Mouse (Mus musculus) liver, embryonic 16.5 days (tissue): ENCODE measurements around the gene Arrdc2. TPM values are rescaled to one million over a fixed set of nuclear protein-coding genes. Genes with fewer than 3 reads are reported as not detected.

Experiments
- ATAC-seq: fragments of 200-750 bp; cut with Nextera tagmentation; 2 replicates; pipeline ENCODE4 v1.8.0; 2017; ENCODE audit warnings: low read depth, mild to moderate bottlenecking, moderate number of reproducible peaks, moderate library complexity
- H3K27ac ChIP-seq: fragments of 300-500 bp; sonication (generic); 2 replicates; pipeline ENCODE4 v1.5.1; 2014; ENCODE audit warnings: mild to moderate bottlenecking, low read length
- H3K27me3 ChIP-seq: fragments of 300-500 bp; sonication (generic); 2 replicates; pipeline ENCODE4 v1.6.1; 2014; ENCODE audit warnings: low read depth, low read length, mixed read lengths; ENCODE audit not compliant: control insufficient read depth, insufficient read depth
- H3K36me3 ChIP-seq: fragments of 300-500 bp; sonication (generic); 2 replicates; pipeline ENCODE4 v1.6.1; 2014; ENCODE audit warnings: mild to moderate bottlenecking; ENCODE audit not compliant: control insufficient read depth, insufficient read depth
- H3K4me1 ChIP-seq: fragments of 300-500 bp; sonication (generic); 2 replicates; pipeline ENCODE4 v1.6.1; 2014; ENCODE audit warnings: low read depth, low read length, mixed read lengths; ENCODE audit not compliant: control insufficient read depth
- H3K4me2 ChIP-seq: fragments of 300-500 bp; sonication (generic); 2 replicates; pipeline ENCODE4 v1.6.1; 2014; ENCODE audit warnings: low read depth, low read length, mixed read lengths
- H3K4me3 ChIP-seq: fragments of 300-500 bp; sonication (generic); 2 replicates; pipeline ENCODE4 v1.5.1; 2014; ENCODE audit warnings: low read depth, mild to moderate bottlenecking, low read length
- H3K9ac ChIP-seq: fragments of 300-500 bp; sonication (generic); 2 replicates; pipeline ENCODE4 v1.6.1; 2014; ENCODE audit warnings: low read depth, low read length
- H3K9me3 ChIP-seq: fragments of 300-500 bp; sonication (generic); replicated peaks from 2 replicates; pipeline ENCODE4 v1.6.1; 2016; ENCODE audit warnings: low read length; ENCODE audit not compliant: control insufficient read depth
- whole genome bisulfite sequencing: fragments of 180-500 bp; shearing (Covaris S2); extraction: QIAGEN DNeasy Blood & Tissue Kit; methylation state at CpG from one replicate; pipeline ENCODE4 v1.1.7; 2014; ENCODE audit not compliant: insufficient replicate concordance; 5-methylcytosine and 5-hydroxymethylcytosine counted together
- polyA plus RNA-seq: library from polyadenylated mRNA; unstranded; fragments of >200 nt; fragmentation: Nextera tagmentation; extraction: Ambion mirVana; gene quantifications from 2 replicates; pipeline ENCODE4 v1.2.1, GENCODE M21; 2015

Arrdc2 gene
- polyA plus RNA-seq, 1 experiment from 2014 or later: 13.5 TPM

DNA sequence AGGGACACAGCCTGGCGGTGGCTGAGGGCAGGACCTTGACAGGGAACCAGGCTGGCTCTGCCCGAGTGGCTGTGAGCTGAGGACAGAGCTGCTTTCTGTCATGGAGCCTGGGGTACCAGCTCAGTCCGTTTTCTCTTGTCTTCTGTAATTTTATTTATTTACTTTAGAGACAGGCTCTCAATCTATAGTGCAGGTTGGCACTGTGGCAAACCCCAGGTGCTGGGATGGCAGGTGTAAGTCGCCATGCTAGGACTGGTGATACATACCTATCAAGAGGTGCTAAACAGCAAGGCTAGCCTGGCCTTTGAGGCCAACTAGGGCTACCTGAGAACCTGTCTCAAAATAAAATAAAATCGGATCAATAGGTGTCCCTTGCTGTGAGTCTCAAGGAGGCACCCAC, 16.5 kb upstream of the Arrdc2 start:
- no peak for ATAC-seq
- Histone ChIP-seq H3K4me1 (peaks cover 24% of the 10 kb centered on the region), H3K36me3 (no peaks in the 10 kb centered on the region), H3K9me3 (no peaks in the 10 kb centered on the region), H3K9ac (no peak overlapping the region), H3K27ac (no peak overlapping the region), H3K4me2 (no peak overlapping the region), H3K4me3 (no peak overlapping the region), H3K27me3 (peaks cover 16% of the 10 kb centered on the region)
- WGBS: 59% methylated on average over 5 of the region's 5 CpGs

DNA sequence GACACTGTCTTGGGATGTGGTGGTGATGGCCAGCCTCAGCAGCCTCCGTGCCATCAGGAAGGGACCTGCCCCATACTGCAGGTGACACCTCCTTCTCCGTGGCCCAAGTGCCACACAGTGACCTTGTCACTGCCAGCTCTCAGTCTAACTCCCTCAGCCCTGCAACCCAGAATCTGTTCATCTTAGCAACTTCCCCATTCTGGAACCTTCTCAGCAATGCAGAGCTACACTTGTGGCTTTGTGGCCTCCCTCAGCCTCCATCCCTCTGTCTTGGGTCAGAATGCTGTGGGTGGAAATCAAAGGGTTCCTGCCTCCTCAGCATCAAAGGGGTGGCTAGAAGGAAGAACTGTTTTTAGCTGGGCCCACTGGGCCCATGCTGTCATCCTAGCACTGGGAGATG, 14.3 kb upstream of the Arrdc2 start:
- peaks cover 10% of the 10 kb centered on the region for H3K27me3 ChIP-seq
- peaks cover 24% of the 10 kb centered on the region for H3K4me1 ChIP-seq
- ATAC-seq: no peak
- no peak overlapping the region for H3K27ac ChIP-seq
- 22% methylated on average over 2 of the region's 2 CpGs for WGBS
- H3K4me3 ChIP-seq: no peak overlapping the region
- H3K9ac ChIP-seq: no peak overlapping the region
- H3K9me3 ChIP-seq: no peaks in the 10 kb centered on the region
- H3K4me2 ChIP-seq: no peak overlapping the region
- no peaks in the 10 kb centered on the region for H3K36me3 ChIP-seq

DNA sequence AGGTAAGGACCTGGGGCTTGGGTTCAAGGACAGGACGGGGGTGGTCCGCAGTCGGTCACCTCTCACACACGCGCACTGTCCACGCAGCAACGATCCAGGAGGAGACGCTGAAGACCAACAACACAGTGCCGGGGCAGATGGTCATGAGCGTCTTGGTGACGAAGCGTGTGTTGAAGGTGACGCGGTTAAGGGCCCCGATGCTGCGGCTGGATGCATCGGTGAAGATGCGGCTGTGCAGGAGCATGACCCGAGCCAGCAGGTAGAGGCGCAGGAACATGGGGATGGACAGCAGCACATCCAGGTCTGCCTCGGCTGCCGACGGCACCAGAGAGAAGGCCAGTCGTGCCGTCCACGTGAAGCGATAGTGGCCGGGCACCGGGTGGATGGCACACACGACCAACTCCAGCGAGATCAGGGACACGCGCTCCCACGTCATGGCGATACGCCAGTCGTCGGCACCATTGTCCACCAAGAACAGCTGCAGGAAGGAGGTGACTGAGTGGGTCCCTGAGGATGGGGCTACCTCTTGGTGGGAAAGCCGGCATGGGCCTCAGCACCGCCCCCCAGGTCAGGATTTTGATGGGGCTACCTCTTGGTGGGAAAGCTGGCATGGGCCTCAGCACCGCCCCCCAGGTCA, 13.2 kb upstream of the Arrdc2 start:
- no peak overlapping the region for H3K27ac ChIP-seq
- H3K9ac ChIP-seq: no peak overlapping the region
- H3K4me3 ChIP-seq: no peak overlapping the region
- peaks cover 13% of the 10 kb centered on the region for H3K27me3 ChIP-seq
- WGBS: 87% methylated on average over 41 of the region's 41 CpGs
- H3K4me2 ChIP-seq: no peak overlapping the region
- H3K36me3 ChIP-seq: no peaks in the 10 kb centered on the region
- H3K4me1 ChIP-seq: peaks cover 19% of the 10 kb centered on the region
- no peaks in the 10 kb centered on the region for H3K9me3 ChIP-seq
- no peak for ATAC-seq

DNA sequence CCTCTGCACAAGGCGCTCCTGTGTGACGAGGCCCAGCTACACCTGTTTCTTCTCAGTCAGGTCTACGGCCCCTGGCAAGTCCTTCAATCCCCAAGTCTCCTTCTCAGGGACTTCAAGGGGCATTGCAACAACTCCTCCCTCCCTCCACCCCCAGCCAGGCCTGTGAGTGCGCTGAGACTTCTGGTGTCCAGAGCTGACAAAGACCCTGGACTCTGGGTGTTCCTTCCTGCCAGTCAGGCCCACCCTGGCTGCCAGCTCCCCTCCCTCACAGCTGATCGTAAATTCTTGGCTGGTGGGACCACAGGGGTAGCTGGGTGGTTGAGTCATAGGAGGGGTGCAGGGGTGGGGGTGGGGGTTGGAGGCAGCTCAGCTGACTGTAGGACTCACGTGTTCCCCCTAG, 12.3 kb upstream of the Arrdc2 start:
- H3K9me3 ChIP-seq: no peaks in the 10 kb centered on the region
- H3K27ac ChIP-seq: no peak overlapping the region
- 44% methylated on average over 6 of the region's 6 CpGs for WGBS
- no peak for ATAC-seq
- H3K36me3 ChIP-seq: no peaks in the 10 kb centered on the region
- H3K4me3 ChIP-seq: no peak overlapping the region
- H3K27me3 ChIP-seq: peaks cover 15% of the 10 kb centered on the region
- no peak overlapping the region for H3K4me2 ChIP-seq
- H3K9ac ChIP-seq: no peak overlapping the region
- H3K4me1 ChIP-seq: peaks cover 13% of the 10 kb centered on the region

DNA sequence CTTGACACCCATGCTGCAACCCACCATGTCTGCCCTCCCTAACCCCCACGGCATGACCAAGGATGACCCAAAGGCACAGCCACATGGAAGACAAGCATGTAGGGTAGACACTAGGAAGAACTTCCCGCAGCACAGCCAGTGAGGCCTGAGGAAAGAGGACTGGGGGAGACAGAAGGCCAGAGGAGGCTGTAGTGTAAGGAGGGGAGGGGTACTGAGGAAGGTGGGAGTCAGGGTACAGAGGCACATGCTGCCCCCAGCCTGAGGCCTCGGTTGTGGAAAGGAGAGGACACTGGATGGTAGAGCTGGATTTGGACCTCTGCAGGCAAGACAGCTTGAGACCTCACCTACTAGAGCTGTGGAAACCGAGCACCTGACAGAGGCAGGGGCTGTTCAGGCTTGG, 11.4 kb upstream of the Arrdc2 start:
- H3K4me3 ChIP-seq: no peak overlapping the region
- ATAC-seq: no peak
- H3K9me3 ChIP-seq: no peaks in the 10 kb centered on the region
- no peak overlapping the region for H3K27ac ChIP-seq
- H3K36me3 ChIP-seq: no peaks in the 10 kb centered on the region
- H3K4me1 ChIP-seq: peaks cover 13% of the 10 kb centered on the region
- 64% methylated on average over 4 of the region's 4 CpGs for WGBS
- H3K27me3 ChIP-seq: peaks cover 18% of the 10 kb centered on the region
- H3K4me2 ChIP-seq: no peak overlapping the region
- no peak overlapping the region for H3K9ac ChIP-seq

DNA sequence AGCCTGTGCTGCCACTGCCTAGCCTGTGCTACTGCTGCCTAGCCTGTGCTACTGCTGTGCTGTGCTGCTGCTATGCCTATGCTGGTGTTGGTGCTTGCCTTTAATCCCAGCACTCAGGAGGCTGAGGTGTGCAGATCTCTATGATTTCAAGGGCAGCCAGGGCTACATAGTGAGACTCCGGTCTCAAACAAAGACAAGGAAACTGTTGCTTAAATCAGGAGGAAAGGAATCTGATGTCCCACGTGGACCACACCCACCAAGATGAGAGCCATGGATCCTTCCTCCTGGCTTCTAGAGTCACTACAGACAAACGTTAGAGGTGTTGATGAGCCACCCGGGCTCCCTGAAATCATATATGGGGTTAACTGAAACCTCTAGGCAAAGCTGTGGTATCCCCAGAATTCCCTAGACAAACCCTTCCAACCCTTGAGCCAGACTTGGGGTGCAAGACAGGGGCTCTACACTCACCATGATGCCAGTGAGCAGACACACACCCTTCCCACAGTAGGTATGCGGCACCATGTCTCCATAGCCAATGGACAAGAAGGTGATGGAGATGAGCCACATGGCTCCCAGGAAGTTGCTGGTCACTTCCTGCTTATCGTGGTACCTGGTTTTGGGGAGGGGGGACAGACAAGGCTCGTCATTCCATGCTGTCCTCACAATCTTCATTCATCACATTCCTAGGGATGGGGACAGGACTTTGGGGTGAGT, 10.8 kb upstream of the Arrdc2 start:
- WGBS: 54% methylated on average over 7 of the region's 7 CpGs

DNA sequence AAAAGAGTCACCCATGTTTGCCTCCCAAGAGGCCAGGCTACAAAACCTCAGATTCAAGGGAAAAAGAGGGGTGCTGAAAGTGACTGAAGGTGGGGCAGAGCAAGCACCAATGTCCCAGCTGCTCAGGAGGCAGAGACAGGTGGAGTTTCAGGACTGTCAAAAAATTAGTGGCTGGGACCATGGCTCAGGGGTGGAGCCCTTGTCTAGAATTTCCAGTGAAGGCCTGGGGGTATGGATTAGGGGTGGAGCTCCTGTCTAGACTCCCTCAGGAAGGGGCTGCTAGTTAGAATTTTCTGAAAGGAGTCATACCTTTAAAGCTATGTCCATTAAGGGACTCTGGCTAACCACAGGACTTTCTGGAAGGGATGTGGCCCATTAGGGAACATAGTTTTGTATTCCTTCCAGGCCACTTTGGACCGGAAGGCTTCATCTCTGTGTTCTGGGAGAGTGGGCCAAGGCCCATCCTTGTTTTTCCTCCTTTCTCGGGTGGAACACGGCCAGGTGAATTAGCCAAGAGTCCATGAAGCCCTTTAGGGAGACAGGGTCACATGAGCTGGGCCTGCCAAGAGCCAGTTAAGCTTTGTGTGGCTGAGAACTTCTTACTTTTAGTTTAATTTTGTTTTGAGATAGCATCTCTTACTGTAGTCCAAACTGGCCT, 9.9 kb upstream of the Arrdc2 start:
- Histone ChIP-seq H3K9me3 (no peaks in the 10 kb centered on the region), H3K4me1 (peaks cover 22% of the 10 kb centered on the region), H3K36me3 (no peaks in the 10 kb centered on the region), H3K4me3 (no peak overlapping the region), H3K27ac (no peak overlapping the region), H3K9ac (no peak overlapping the region), H3K4me2 (no peak overlapping the region), H3K27me3 (peaks cover 8% of the 10 kb centered on the region; the same call in 1 of the 2 replicates)
- no peak for ATAC-seq
- WGBS: 61% methylated on average over 3 of the region's 3 CpGs

More for the DNA sequence above, 10.8 kb upstream of the Arrdc2 start:
- Histone ChIP-seq H3K36me3 (no peaks in the 10 kb centered on the region), H3K27me3 (peaks cover 12% of the 10 kb centered on the region), H3K9me3 (no peaks in the 10 kb centered on the region), H3K4me2 (no peak overlapping the region), H3K4me3 (no peak overlapping the region), H3K4me1 (peaks cover 15% of the 10 kb centered on the region), H3K9ac (no peak overlapping the region), H3K27ac (no peak overlapping the region)
- ATAC-seq: no peak

DNA sequence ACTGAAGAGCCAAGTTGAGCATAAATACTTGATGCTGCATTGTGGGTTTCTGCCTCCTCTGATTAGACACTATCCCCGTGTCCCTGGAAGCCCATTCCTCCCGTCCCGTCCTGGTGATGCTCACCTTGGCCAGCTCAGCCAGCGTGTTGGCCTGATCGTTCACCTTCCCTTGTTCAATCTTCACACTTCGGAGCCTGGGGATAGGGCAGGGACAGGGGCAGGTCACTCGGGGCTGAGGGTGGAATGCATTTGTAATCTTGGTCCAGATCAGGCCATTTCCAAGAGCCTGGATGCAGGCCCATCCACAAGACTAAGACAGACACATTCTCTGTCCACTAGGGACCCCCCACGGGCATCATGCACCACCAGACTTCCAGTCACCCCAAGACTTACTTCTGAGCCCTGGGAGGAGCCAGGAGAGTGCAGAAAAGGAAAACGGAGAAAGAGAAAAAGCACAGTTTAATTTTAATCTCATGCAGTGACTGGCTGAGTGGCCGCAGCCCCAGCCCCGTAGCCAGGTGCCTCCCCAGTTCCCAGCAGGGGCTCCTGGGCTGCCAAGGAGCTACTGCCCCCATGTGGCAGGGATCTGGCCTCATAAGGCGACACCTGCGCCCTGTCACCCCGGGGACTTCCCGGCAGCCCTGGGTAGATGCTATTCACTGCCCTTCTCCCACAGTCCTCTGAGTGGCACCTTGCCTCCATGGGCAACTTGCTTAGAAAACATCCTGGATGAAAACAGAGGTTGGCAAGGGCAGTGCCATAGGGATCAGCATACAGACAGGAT, 7.0 kb upstream of the Arrdc2 start:
- no peak for ATAC-seq
- no peak overlapping the region for H3K9ac ChIP-seq
- H3K9me3 ChIP-seq: no peaks in the 10 kb centered on the region
- peaks cover 45% of the 10 kb centered on the region for H3K4me1 ChIP-seq
- H3K36me3 ChIP-seq: no peaks in the 10 kb centered on the region
- H3K4me3 ChIP-seq: no peak overlapping the region
- no peak overlapping the region for H3K4me2 ChIP-seq
- H3K27ac ChIP-seq: no peak overlapping the region
- H3K27me3 ChIP-seq: peaks cover 8% of the 10 kb centered on the region; the same call in 1 of the 2 replicates
- WGBS: 49% methylated on average over 15 of the region's 15 CpGs
